Mouse (Mus musculus) embryonic facial prominence, embryonic 14.5 days (tissue): ENCODE measurements around the gene Chd1l. TPM values are rescaled to one million over a fixed set of nuclear protein-coding genes. Genes with fewer than 3 reads are reported as not detected.

Source experiments
- ATAC-seq: fragments of 200-750 bp; cut with Nextera tagmentation; 2 replicates; pipeline ENCODE4 v1.8.0; 2017; ENCODE audit warnings: low read depth, moderate number of reproducible peaks, moderate TSS enrichment
- DNase-seq: peaks from one replicate; pipeline ENCODE4 v3.0.0-alpha.2; 2015; ENCODE audit warnings: low spot score
- H3K27ac ChIP-seq: fragments of 300-500 bp; sonication (generic); replicated peaks from 2 replicates; pipeline ENCODE4 v1.5.1; 2014; ENCODE audit warnings: low read depth, mild to moderate bottlenecking, low read length, moderate library complexity
- H3K27me3 ChIP-seq: fragments of 300-500 bp; sonication (generic); replicated peaks from 2 replicates; pipeline ENCODE4 v1.6.1; 2014; ENCODE audit warnings: low read length; ENCODE audit not compliant: control insufficient read depth, insufficient read depth
- H3K36me3 ChIP-seq: fragments of 300-500 bp; sonication (generic); 2 replicates; pipeline ENCODE4 v1.6.1; 2014; ENCODE audit warnings: low read length, mixed read lengths; ENCODE audit not compliant: control insufficient read depth, insufficient read depth
- H3K4me1 ChIP-seq: fragments of 300-500 bp; sonication (generic); 2 replicates; pipeline ENCODE4 v1.6.1; 2014; ENCODE audit warnings: antibody characterized with exemption, low read length; ENCODE audit not compliant: control insufficient read depth, insufficient read depth
- H3K4me2 ChIP-seq: fragments of 300-500 bp; sonication (generic); 2 replicates; pipeline ENCODE4 v1.6.1; 2014; ENCODE audit warnings: low read depth, mild to moderate bottlenecking, low read length, moderate library complexity, mixed read lengths
- H3K4me3 ChIP-seq: fragments of 300-500 bp; sonication (generic); 2 replicates; pipeline ENCODE4 v1.5.1; 2014; ENCODE audit warnings: low read depth, mild to moderate bottlenecking, low read length
- H3K9ac ChIP-seq: fragments of 300-500 bp; sonication (generic); 2 replicates; pipeline ENCODE4 v1.6.1; 2014; ENCODE audit warnings: low read depth, mild to moderate bottlenecking, low read length, moderate library complexity, mixed read lengths
- H3K9me3 ChIP-seq: fragments of 300-500 bp; sonication (generic); 2 replicates; pipeline ENCODE4 v1.6.1; 2016; ENCODE audit warnings: low read length; ENCODE audit not compliant: control insufficient read depth
- WGBS: fragments of 180-500 bp; shearing (Covaris S2); extraction: QIAGEN DNeasy Blood & Tissue Kit; methylation state at CpG from one replicate; pipeline ENCODE4 v1.1.7; 2014; 5-methylcytosine and 5-hydroxymethylcytosine counted together
- polyA plus RNA-seq: library from polyadenylated mRNA; unstranded; fragments of >200 nt; fragmentation: Nextera tagmentation; extraction: Ambion mirVana; gene quantifications from 2 replicates; pipeline ENCODE4 v1.2.1, GENCODE M21; 2014

Chd1l gene
- polyA plus RNA-seq, 1 experiment from 2014 or later = 11.7 TPM

DNA sequence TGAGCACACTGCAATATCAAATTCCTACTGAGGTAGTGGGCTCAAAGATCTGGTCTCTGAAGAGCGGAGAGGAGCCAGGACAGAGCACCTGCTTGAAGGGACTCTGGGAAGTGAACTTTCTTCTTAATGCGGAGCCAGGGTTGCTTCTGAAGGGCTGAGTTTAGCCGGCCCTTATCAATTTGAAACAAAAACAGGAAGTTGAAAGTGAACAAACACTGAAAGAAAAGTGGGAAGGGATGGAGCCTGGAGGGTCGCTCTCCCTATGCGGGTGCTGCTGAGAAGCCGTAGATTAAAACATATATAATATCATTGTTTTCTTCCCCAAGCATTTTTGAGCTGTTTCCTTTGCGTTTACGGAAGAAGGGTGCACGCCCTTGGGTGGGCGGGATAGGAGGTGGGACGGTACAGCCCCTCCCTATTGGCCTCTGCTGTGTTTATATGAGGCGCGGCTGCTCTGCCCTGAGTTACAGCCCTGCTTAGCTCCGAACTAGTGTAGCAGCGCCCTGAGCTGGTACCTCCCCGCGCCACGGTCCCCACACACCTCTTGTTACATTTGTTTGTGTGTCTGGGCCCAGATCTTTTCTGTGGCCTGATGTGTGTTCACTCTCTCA lies 18.5 kb upstream of the Chd1l start, which contains the start of gene Fmo5:
Gene Fmo5, plus strand, starts transcription at position 414 of the 611 bp plus-strand sequence.
- ATAC-seq (peak; percentile 93), DNase-seq (peak; percentile 75)
- Histone ChIP-seq H3K27ac (no peak within 1 kb of the TSS), H3K36me3 (no peaks in the 10 kb centered on the region), H3K4me3 (peak within 1 kb of the TSS; percentile 44), H3K27me3 (no peaks in the 10 kb centered on the region), H3K4me2 (peak within 1 kb of the TSS; percentile 60), H3K9ac (peak within 1 kb of the TSS; percentile 39), H3K9me3 (no peaks in the 10 kb centered on the region), H3K4me1 (no peaks in the 10 kb centered on the region)
- WGBS = 3% methylated on average over 18 of the region's 18 CpGs

DNA sequence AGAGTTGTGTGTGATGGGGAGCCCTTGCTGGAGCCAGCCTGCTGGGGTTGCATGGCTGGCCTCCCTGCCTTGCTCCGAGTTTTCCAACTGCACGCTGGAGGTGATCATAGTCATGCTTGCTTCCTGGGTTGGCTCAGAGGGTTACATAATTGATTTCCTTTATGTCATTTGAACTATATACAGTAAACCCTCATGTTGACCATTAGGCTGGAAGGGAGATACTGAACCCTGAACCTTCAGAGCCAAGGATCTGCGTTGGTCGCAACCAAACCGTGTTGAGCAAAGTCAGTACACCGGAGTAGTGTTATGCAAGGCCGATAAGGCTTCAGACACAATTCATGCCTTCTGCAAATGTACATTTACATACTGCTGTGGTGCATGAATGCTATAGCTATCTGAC lies 17.9 kb upstream of the Chd1l start:
- no peaks in the 10 kb centered on the region for H3K36me3 ChIP-seq
- 82% methylated on average over 7 of the region's 7 CpGs for WGBS
- DNase-seq (no peak), ATAC-seq (no peak)
- peak overlapping the region; percentile 60 for H3K4me2 ChIP-seq
- peak overlapping the region; percentile 39; the same call in 1 of the 2 replicates for H3K9ac ChIP-seq
- H3K27ac ChIP-seq = no peak overlapping the region
- H3K4me3 ChIP-seq = peak overlapping the region; percentile 44; the same call in 1 of the 2 replicates
- no peaks in the 10 kb centered on the region for H3K27me3 ChIP-seq
- no peaks in the 10 kb centered on the region for H3K9me3 ChIP-seq
- H3K4me1 ChIP-seq = no peaks in the 10 kb centered on the region

DNA sequence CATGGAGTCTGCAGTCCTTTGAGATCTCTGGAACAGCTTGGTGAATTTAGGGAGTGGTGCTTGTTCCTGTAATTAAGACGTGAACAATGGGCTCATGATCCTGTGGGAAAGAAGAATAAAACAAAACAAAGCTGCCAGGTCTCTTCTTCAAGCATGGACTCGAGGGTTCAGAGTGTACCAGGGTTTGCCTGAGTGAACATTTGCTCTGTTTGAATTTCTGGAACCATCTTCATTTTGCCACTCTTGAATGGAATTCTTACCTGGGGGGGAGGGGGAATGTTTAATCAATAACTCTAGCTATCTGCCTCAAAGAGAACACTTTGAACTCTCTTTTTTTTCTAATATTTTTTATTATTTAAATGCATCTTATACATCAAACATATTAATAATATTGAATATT lies 14.6 kb upstream of the Chd1l start:
- no peak for DNase-seq
- ATAC-seq = no peak

DNA sequence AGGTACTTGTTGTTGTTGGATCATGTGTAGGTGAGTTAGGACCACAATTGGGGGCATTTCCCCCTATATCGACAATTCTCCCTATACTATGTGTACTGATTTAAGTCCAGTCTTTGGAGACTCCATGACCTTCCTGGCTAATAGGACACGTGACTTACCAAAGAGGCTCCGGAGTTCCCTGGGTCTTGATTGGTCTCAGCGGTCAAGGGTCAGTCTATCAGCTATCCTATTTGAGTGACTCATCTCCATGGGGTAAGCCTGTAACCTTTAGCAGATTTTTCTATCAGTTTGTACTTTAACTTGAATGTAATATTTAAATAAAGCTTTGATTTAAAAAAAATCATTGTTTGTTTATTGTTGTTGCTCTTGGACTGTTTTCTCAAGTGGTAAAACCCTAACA lies 10.7 kb upstream of the Chd1l start:
- no peak overlapping the region for H3K9ac ChIP-seq
- ATAC-seq = no peak
- no peaks in the 10 kb centered on the region for H3K9me3 ChIP-seq
- H3K4me1 ChIP-seq = no peaks in the 10 kb centered on the region
- WGBS = 77% methylated on average over 4 of the region's 4 CpGs
- no peaks in the 10 kb centered on the region for H3K36me3 ChIP-seq
- H3K4me3 ChIP-seq = no peak overlapping the region
- no peak overlapping the region for H3K4me2 ChIP-seq
- no peak for DNase-seq
- no peaks in the 10 kb centered on the region for H3K27me3 ChIP-seq
- no peak overlapping the region for H3K27ac ChIP-seq

More for the DNA sequence above, 14.6 kb upstream of the Chd1l start:
- WGBS = 56% methylated on average over 2 of the region's 2 CpGs
- no peaks in the 10 kb centered on the region for H3K36me3 ChIP-seq
- no peak overlapping the region for H3K4me2 ChIP-seq
- H3K9me3 ChIP-seq = no peaks in the 10 kb centered on the region
- H3K9ac ChIP-seq = no peak overlapping the region
- H3K27ac ChIP-seq = no peak overlapping the region
- H3K4me1 ChIP-seq = no peaks in the 10 kb centered on the region
- H3K4me3 ChIP-seq = no peak overlapping the region
- no peaks in the 10 kb centered on the region for H3K27me3 ChIP-seq

DNA sequence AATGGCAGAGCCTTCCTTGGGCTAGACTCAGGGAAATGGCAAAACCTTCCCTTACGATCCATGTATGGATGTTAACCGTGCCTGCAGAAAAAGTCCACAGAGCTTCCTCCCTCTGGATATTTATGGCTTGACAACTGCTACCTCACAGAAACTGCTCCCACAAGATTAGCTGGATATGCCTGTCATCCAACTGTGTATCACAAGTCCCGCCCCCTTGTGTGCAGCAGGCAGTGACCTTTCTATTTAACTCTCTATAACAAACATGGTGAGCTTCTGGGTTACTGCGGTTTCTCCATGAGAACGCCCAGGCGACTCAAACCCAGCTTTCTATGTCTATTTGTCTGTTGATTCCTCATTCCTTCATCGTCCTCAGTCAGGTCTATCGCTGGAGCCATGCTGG lies 7.9 kb upstream of the Chd1l start:
- WGBS = 85% methylated on average over 8 of the region's 8 CpGs
- no peak for ATAC-seq
- no peaks in the 10 kb centered on the region for H3K27me3 ChIP-seq
- DNase-seq = no peak
- no peak overlapping the region for H3K27ac ChIP-seq
- no peak overlapping the region for H3K9ac ChIP-seq
- H3K4me2 ChIP-seq = no peak overlapping the region
- H3K9me3 ChIP-seq = no peaks in the 10 kb centered on the region
- no peaks in the 10 kb centered on the region for H3K36me3 ChIP-seq
- no peak overlapping the region for H3K4me3 ChIP-seq
- no peaks in the 10 kb centered on the region for H3K4me1 ChIP-seq

DNA sequence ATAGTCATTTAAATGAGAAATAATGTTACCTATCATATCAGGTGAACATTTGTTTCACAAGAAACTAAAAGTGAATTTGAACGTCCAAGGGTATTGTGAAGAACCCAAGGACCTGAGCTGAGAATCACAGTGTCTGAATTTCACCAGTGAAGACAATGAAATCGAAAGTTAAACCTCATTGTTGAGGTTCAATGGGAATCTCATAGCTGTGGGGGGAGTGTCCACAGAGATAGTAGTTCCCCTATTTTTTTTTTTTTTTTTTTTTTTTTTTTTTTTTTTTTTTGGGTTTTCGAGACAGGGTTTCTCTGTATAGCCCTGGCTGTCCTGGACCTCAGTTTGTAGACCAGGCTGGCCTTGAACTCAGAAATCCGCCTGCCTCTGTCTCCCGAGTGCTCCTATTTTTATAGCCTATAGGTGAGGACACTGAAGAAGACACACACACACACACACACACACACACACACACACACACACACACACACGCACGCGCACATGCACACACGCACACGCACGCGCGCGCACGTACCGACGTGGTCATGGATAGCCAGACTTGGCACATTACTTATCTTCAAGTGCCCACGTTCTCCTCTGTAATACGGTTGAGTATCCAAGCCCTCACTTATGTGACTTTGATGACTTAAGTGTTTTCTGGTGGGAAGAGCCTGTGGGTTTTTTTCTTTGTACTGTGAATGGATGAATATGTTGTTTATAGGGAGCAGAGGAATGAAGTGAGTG lies 7.3 kb upstream of the Chd1l start:
- Histone ChIP-seq H3K36me3 (no peaks in the 10 kb centered on the region), H3K27me3 (no peaks in the 10 kb centered on the region), H3K4me1 (no peaks in the 10 kb centered on the region), H3K9me3 (no peaks in the 10 kb centered on the region), H3K4me2 (no peak overlapping the region), H3K4me3 (no peak overlapping the region), H3K9ac (no peak overlapping the region), H3K27ac (no peak overlapping the region)
- WGBS = 96% methylated on average over 19 of the region's 19 CpGs
- ATAC-seq (no peak), DNase-seq (no peak)

DNA sequence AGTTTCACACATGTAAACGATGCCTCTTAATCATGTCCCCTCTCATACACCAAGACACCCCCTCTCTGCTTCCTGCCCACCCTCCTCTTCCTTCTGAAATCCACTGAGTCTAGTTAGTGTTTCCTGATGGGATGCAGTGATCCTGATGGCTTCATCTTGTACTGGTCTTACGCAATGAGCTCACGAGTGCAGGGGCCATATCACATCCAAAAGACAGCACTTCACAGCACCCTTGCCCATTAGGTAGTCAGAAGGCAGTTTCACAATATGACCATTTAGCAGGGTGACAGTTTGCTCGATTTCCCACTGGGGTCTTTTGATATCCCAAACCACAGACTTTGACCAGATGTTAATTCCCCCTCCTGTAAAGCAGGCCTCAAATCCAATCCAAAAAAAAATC lies 5.9 kb upstream of the Chd1l start:
- no peaks in the 10 kb centered on the region for H3K9me3 ChIP-seq
- H3K4me1 ChIP-seq = no peaks in the 10 kb centered on the region
- no peak overlapping the region for H3K27ac ChIP-seq
- no peak overlapping the region for H3K4me2 ChIP-seq
- DNase-seq = no peak
- no peaks in the 10 kb centered on the region for H3K36me3 ChIP-seq
- 83% methylated on average over 4 of the region's 4 CpGs for WGBS
- no peaks in the 10 kb centered on the region for H3K27me3 ChIP-seq
- no peak for ATAC-seq
- H3K9ac ChIP-seq = no peak overlapping the region
- no peak overlapping the region for H3K4me3 ChIP-seq

DNA sequence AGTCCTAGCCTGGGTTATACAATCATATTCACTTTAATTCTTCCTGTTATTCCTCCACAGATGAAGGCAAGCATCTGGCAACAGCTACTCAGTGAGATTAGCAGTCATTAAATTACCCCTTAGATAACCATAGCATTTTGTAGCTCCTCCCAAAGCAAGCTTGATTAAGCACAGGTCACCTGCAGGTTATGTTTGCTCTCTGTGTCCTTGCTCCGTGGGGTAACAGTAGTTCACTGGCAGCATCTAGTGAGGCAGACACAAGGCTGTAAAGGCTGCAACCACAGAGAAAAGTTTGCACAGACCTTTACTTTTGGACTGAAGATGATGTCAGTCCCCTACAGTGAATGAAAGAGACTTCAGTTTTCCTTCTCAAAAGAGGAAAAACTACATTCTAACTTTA lies 5.2 kb upstream of the Chd1l start:
- no peaks in the 10 kb centered on the region for H3K9me3 ChIP-seq
- no peaks in the 10 kb centered on the region for H3K27me3 ChIP-seq
- no peaks in the 10 kb centered on the region for H3K36me3 ChIP-seq
- no peak overlapping the region for H3K4me3 ChIP-seq
- ATAC-seq (no peak), DNase-seq (peak; percentile 9)
- H3K4me2 ChIP-seq = no peak overlapping the region
- 0 out of 2 replicates have a peak, but pooled peaks cover 5% of the 10 kb centered on the region for H3K4me1 ChIP-seq
- H3K27ac ChIP-seq = no peak overlapping the region
- no peak overlapping the region for H3K9ac ChIP-seq
- WGBS = 22% methylated on average over 1 of the region's 1 CpGs

DNA sequence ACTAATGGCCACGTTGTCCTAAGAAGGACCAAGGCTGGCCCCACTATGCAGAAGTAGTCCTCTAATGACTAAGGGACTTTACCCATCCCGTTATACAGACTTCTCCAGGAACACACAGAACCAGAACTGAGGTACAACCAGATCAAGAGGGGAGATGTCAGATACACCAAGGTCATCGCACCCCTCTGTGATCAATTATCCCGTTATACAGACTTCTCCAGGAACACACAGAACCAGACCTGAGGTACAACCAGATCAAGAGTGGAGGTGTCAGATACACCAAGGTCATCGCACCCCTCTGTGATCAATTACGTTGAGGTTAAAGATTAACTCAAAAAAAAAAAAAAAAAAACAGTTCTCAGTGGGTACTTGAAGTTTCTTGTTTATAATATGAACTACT lies 1.0 kb upstream of the Chd1l start:
- WGBS = 84% methylated on average over 6 of the region's 6 CpGs
- H3K9ac ChIP-seq = no peak overlapping the region

More for the DNA sequence above, 1.0 kb upstream of the Chd1l start:
- H3K4me1 ChIP-seq = 0 out of 2 replicates have a peak, but pooled peaks cover 5% of the 10 kb centered on the region
- H3K4me2 ChIP-seq = no peak overlapping the region
- no peaks in the 10 kb centered on the region for H3K9me3 ChIP-seq
- ATAC-seq = no peak
- no peak overlapping the region for H3K27ac ChIP-seq
- no peak for DNase-seq
- H3K36me3 ChIP-seq = no peaks in the 10 kb centered on the region
- no peak overlapping the region for H3K4me3 ChIP-seq
- no peaks in the 10 kb centered on the region for H3K27me3 ChIP-seq
